Mouse (Mus musculus) limb, embryonic 14.5 days (tissue): Measurements from ENCODE around the gene Traf3. TPM values are rescaled to one million over a fixed set of nuclear protein-coding genes. Genes with fewer than 3 reads are reported as not detected.

Experiments
- ATAC-seq: fragments of 200-750 bp; cut with Nextera tagmentation; 2 replicates; pipeline ENCODE4 v1.8.0; 2017; ENCODE audit warnings: low read depth, moderate number of reproducible peaks, moderate TSS enrichment; ENCODE audit not compliant: low FRiP score
- DNase-seq: peaks from one replicate; pipeline ENCODE4 v3.0.0-alpha.2; 2015; ENCODE audit warnings: low spot score
- H3K27ac ChIP-seq: fragments of 300-500 bp; sonication (generic); replicated peaks from 2 replicates; pipeline ENCODE4 v1.5.1; 2014; ENCODE audit warnings: low read depth, mild to moderate bottlenecking, low read length, moderate library complexity, mixed read lengths
- H3K27me3 ChIP-seq: fragments of 300-500 bp; sonication (generic); 2 replicates; pipeline ENCODE4 v1.6.1; 2014; ENCODE audit warnings: low read length, mixed read lengths; ENCODE audit not compliant: control insufficient read depth, insufficient read depth
- H3K36me3 ChIP-seq: fragments of 300-500 bp; sonication (generic); 2 replicates; pipeline ENCODE4 v1.6.1; 2014; ENCODE audit warnings: mild to moderate bottlenecking, low read length, moderate library complexity, mixed read lengths; ENCODE audit not compliant: control insufficient read depth, insufficient read depth
- H3K4me1 ChIP-seq: fragments of 300-500 bp; sonication (generic); 2 replicates; pipeline ENCODE4 v1.6.1; 2014; ENCODE audit warnings: antibody characterized with exemption, low read length, mixed read lengths; ENCODE audit not compliant: control insufficient read depth, insufficient read depth
- H3K4me2 ChIP-seq: fragments of 300-500 bp; sonication (generic); replicated peaks from 2 replicates; pipeline ENCODE4 v1.6.1; 2014; ENCODE audit warnings: low read depth, mild to moderate bottlenecking, low read length, moderate library complexity; ENCODE audit not compliant: severe bottlenecking
- H3K4me3 ChIP-seq: fragments of 300-500 bp; sonication (generic); replicated peaks from 2 replicates; pipeline ENCODE4 v1.5.1; 2014; ENCODE audit warnings: low read length
- H3K9ac ChIP-seq: fragments of 300-500 bp; sonication (generic); 2 replicates; pipeline ENCODE4 v1.6.1; 2014; ENCODE audit warnings: mild to moderate bottlenecking, low read depth, low read length, moderate library complexity; ENCODE audit not compliant: severe bottlenecking
- H3K9me3 ChIP-seq: fragments of 300-500 bp; sonication (generic); 2 replicates; pipeline ENCODE4 v1.6.1; 2016; ENCODE audit warnings: low read length; ENCODE audit not compliant: control insufficient read depth
- POLR2A ChIP-seq: fragments of 200-500 bp; IDR thresholded peaks from 2 replicates; pipeline ENCODE4 v1.8.0; 2012; ENCODE audit warnings: inconsistent platforms, mild to moderate bottlenecking, moderate library complexity, borderline replicate concordance; ENCODE audit not compliant: insufficient read depth, insufficient read length; ENCODE audit errors: extremely low read depth
- WGBS: fragments of 180-500 bp; shearing (Covaris S2); extraction: QIAGEN DNeasy Blood & Tissue Kit; methylation state at CpG from one replicate; pipeline ENCODE4 v1.1.7; 2014; 5-methylcytosine and 5-hydroxymethylcytosine counted together
- polyA plus RNA-seq, 2 experiments: library from polyadenylated mRNA; depleted of rRNA in 1 of 2; stranded (reverse) in 1 of 2; unstranded in 1 of 2; fragments of >200 nt; fragmentation: Nextera tagmentation in 1 of 2; extraction: Ambion mirVana in 1 of 2; gene quantifications; 2 replicates each; pipeline versions ENCODE4 v1.2.1 to v1.2.3; 2012 to 2014

Traf3 gene
- polyA plus RNA-seq, 2 experiments: 12.8 to 20.2 TPM

DNA sequence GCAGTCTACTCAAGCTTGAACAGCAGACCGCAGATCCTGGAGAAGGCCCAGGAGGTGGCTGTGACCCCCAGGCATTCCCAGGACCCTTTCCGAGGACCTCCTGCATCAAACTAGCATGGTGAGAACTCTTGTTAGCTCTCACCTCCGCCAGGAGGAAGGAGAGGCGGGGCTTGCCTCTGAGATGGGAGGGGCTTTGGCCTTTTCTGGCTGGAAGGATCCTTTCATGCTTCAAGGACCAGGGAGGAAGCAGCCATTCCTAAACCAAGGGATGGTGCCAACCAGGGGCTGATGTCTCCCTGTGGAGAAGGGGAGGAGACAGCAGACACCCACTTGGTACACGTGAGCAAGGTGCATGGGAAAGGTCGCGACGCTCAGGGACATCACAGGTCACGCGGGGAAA, 118.4 kb downstream of the Traf3 start:
- H3K36me3 ChIP-seq: no peaks in the 10 kb centered on the region
- H3K4me1 ChIP-seq: peaks cover 6% of the 10 kb centered on the region
- H3K4me3 ChIP-seq: peak overlapping the region; percentile 25
- WGBS: 24% methylated on average over 10 of the region's 10 CpGs
- no peak for DNase-seq
- peak overlapping the region; percentile 31; the same call in 1 of the 2 replicates for H3K9ac ChIP-seq
- H3K9me3 ChIP-seq: no peaks in the 10 kb centered on the region
- H3K27ac ChIP-seq: no peak overlapping the region
- no peaks in the 10 kb centered on the region for H3K27me3 ChIP-seq
- H3K4me2 ChIP-seq: peak overlapping the region; percentile 31
- TF ChIP-seq POLR2A: no peak
- no peak for ATAC-seq

- H3K4me3 ChIP-seq: no peak overlapping the region
- no peak for DNase-seq
- no peaks in the 10 kb centered on the region for H3K9me3 ChIP-seq
- H3K27ac ChIP-seq: no peak overlapping the region
- no peaks in the 10 kb centered on the region for H3K27me3 ChIP-seq
- peaks cover 73% of the 10 kb centered on the region for H3K36me3 ChIP-seq
- no peak for TF ChIP-seq POLR2A
- no peaks in the 10 kb centered on the region for H3K4me1 ChIP-seq
- H3K9ac ChIP-seq: no peak overlapping the region
- no peak for ATAC-seq
- 89% methylated on average over 12 of the region's 12 CpGs for WGBS
- no peak overlapping the region for H3K4me2 ChIP-seq
Measured at GRCm38 (mm10) chr12:111293025-111293424, 126.9 kb downstream of the Traf3 start.

DNA sequence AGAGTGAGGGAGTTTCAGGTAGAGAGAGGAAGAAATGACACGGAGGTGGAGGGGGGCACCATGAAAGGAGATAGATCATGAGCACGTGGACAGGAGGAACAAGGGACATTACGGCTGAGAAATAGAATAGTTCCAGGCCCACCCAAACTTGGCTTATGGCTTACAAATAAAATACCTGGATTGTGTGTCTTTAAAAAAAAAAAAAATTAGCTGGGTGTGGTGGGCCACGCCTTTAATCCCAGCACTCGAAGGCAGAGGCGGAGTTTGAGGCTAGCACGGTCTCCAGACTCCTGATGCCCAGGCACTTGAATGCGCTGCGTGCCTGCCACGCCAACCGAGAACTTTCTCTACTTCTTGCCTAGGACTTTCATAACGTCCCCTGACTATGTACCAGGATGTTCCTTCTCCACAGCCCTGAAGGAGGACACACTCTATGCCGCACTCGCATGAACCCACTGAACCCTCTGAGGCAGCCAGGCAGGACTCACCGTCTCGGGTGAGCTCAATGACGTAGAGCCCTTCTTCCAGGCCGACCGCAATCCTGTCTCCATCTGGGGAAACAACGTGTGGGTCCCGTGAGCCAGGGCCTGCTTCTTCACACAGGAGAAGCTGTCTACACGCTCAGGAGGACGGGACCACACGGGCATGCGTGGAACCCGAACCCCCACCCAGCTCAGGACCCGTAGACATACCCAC, 135.3 kb downstream of the Traf3 start:
- Histone ChIP-seq H3K27ac (no peak overlapping the region), H3K4me3 (no peak overlapping the region), H3K9me3 (no peaks in the 10 kb centered on the region), H3K36me3 (peaks cover 92% of the 10 kb centered on the region), H3K9ac (no peak overlapping the region), H3K4me1 (no peaks in the 10 kb centered on the region), H3K4me2 (no peak overlapping the region), H3K27me3 (no peaks in the 10 kb centered on the region)
- no peak for TF ChIP-seq POLR2A
- DNase-seq: no peak
- ATAC-seq: no peak
- WGBS: 93% methylated on average over 27 of the region's 27 CpGs

- 96% methylated on average over 14 of the region's 14 CpGs for WGBS
Measured at GRCm38 (mm10) chr12:111302018-111302345, 135.8 kb downstream of the Traf3 start.

DNA sequence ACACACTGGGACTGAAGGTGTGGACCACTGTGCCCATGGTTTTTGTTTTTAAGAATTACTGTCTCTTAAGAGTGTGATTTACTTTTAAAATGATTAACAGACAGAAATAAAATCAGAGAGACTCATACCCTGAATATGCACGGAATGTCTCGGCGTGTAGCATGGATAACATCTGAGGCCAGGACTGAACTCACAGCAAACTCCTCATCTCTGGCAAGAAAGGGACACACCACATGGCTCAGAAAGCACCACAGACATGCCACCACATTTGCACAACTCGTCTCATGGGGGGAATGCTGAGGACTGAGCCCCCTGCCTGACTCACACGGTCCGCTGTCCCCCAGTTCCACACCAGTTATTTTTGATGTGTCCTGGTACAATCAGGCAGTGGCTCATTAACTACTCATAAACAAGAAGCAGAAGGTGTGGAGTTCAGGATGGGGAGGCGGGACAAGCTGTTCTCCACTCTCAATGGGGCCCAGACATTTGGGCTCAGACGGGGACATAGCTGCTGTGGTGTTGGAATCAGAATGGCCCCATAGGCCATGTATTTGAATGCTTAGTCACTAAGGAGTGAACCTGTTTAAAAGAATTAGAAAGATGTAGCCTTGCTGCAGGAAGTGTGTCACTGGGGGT, 137.7 kb downstream of the Traf3 start:
- Histone ChIP-seq H3K4me2 (no peak overlapping the region), H3K4me1 (no peaks in the 10 kb centered on the region), H3K27me3 (no peaks in the 10 kb centered on the region), H3K9me3 (no peaks in the 10 kb centered on the region), H3K9ac (no peak overlapping the region), H3K4me3 (no peak overlapping the region), H3K27ac (no peak overlapping the region), H3K36me3 (peaks cover 91% of the 10 kb centered on the region)
- no peak for TF ChIP-seq POLR2A
- WGBS: 87% methylated on average over 8 of the region's 8 CpGs
- DNase-seq: no peak
- ATAC-seq: no peak

More at GRCm38 (mm10) chr12:111302018-111302345, 135.8 kb downstream of the Traf3 start:
- Histone ChIP-seq H3K27me3 (no peaks in the 10 kb centered on the region), H3K36me3 (peaks cover 92% of the 10 kb centered on the region), H3K4me1 (no peaks in the 10 kb centered on the region), H3K4me2 (no peak overlapping the region), H3K27ac (no peak overlapping the region), H3K9me3 (no peaks in the 10 kb centered on the region), H3K4me3 (no peak overlapping the region), H3K9ac (no peak overlapping the region)
- no peak for DNase-seq
- ATAC-seq: no peak
- TF ChIP-seq POLR2A: no peak
